Mouse (Mus musculus) telencephalon, adult 2 months (tissue): Measurements from ENCODE around the gene Il1rap.
A peak's percentile ranks its signal among the peaks of the same experiment; 100 is the strongest.

ENCODE experiments used
- DNase-seq: peaks from one replicate; pipeline ENCODE4 v3.0.0-alpha.2; 2011; ENCODE audit warnings: low read depth, low spot score

Gene Il1rap

DNA sequence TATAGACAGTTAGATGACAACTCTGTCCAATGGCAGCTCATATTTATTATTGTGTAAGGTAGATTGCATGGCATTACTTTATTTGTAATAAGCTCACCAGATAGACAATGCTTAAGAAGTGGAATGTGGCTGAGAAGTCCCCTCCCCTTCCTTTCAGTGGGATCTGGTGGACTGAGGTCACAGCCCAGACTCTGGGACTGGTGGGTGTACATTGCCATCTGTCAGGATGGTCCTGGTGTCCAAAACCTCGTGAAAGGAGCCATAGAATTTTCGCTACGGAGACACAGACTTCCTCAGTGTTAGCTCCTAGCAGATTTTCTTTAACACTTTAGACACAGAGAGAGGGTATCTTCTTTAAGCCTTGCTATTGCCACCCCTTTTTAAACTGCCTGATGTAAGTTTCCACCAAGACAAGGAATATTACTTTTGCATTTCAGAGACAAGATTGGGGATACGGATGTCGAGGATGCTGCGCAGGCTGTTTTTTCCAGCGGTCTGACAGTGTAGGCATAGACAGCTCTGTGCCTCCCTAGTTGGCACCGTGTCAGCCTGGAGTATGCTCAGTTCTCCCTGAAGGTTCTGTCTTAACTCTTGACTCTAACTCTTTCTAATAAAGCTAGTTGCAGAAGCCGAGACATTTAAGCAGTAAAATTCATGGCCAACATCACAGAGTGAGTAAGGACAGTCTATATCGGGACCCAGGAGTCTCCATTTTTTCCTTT, 31.2 kb downstream of the Il1rap start:
- no peak for DNase-seq

DNA sequence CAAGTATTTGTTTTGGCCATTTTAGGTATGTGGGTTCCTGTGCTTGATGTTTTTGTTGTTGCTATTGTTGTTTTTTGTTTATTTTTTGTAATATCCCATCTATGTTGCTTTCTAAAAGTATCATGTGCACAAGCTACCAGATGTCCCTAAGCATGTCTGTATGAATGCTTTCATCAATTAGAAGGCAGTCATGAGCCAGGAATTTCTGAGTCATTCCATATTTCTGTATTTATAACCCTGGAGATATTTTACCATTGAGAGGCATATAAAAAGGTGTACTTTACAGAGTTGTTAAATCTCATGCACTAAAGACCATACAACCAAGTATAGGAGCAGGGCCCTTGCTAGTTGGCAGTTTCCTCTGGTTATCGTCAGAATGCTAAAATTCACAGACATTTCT, 41.6 kb downstream of the Il1rap start:
- no peak for DNase-seq

DNA sequence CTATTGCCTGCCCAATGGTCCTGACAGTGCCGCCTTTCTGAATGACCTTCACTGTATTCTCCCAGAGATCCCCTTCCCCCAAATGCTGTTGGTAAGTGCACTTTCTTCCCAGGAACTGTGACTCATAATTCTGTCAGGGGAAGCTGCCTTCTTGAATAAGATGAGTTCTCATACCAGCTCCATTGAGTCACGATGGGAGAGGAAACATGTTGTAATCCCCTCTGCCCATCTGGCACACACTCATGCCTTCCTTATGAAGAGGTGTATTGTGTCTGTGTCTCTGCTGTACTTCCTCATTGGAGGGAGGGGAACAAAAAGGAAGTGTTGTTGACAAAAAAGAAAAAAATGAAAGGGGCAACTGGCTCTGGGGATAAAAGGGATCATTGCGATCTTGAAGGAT, 44.6 kb downstream of the Il1rap start:
- no peak for DNase-seq

DNA sequence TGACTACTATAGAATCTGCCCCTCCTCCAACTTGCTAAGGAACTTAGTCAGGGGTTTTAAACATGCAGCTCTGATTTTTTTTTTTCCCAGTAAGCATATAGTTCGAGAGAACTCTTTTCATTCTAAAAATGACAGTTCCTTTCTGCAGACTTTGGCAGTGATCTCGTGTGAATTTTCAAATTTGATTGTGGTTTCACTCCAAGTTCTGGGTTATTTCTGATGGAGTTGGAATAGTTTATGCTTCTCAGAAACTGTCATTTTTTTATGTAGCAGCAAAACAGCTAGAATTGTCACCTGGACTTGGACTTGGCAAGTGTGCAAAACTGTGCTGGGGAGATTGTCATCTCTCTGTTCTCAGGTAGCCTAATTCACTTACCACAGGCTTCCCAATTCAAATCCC, 53.3 kb downstream of the Il1rap start:
- DNase-seq, result peak; percentile 59

DNA sequence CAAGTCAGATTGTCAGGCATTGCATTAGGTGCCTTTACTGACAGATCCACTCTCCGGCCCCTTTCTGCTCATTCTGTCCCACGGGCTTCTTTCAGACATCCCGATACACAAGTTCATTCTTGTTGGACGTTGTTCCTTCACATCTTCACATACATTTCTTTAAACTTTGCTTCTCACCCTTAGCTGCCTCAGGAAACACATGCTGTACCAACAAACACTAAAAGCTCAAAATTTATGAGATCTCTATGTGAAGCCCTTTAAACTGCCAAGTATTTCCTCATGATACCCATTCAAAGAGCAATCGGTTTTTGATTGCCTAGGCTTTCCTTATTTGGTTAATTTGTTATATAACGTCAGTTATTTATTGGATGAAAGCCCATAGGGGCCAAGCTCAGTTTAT, 61.6 kb downstream of the Il1rap start:
- DNase-seq, result no peak

DNA sequence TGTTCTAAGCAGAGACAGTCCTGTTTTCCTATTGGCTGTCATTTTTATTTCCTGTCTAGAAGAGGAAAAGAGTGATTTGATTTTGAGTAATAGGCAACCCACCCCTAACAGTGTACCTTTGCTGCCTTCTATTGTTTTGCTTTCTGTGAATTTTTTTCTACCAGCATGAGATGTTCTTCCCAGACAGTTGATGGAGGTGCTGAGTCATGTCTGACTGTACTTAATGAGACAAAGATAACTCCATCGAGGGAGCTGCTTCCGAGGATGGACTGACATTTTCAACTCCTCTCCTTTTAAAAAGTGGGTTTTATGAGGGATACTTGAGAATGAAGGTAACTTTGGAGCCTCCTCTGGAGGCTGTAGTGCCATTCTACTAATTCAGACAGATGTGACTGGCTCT, 64.6 kb downstream of the Il1rap start:
- no peak for DNase-seq

DNA sequence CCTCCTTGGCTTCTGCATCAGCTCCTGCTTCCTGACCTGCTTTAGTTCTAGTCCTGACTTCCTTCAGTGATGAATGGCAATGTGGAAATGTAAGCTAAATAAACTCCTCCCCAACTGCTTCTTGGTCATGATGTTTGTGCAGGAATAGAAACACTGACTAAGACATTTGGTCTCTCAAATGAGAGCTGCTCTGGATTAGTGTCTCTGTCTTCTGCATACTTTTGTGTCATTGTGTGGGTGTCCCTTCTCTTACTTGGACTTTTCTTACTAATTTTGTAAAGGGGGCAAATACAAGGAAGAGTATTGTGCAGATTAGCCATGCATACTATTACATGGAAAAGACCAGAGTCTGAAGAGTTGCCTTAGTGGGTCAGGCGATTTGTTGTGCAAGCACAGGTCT, 65.5 kb downstream of the Il1rap start:
- no peak for DNase-seq

- DNase-seq, result peak; percentile 21
These were observed 81.4 kb downstream of the Il1rap start for GRCm38 (mm10) chr16:26662722-26663436.

- peak; percentile 13 for DNase-seq
These were observed 84.9 kb downstream of the Il1rap start for GRCm38 (mm10) chr16:26666401-26666800.

DNA sequence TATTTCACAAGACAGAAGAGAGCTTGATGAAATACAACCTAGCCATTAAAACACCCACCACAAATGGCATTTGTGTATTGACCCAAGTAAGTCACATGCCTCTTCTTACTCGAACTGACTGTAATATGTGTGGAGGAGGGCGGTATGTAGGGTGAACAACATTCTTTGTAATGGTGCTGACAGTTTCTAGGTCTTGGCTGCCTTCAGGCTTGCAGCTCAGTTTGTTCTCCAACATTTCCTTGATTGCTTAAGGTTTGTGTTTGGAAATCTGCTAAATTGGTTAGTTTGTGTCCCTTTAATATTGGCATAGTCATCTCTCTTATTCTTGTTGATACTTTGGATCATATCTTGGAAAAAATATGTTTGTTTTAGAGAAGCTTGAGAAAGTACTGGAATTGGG, 87.6 kb downstream of the Il1rap start:
- no peak for DNase-seq

- no peak for DNase-seq
These were observed 98.9 kb downstream of the Il1rap start for GRCm38 (mm10) chr16:26680381-26680780.

- DNase-seq, result no peak
These were observed 108.3 kb downstream of the Il1rap start for GRCm38 (mm10) chr16:26689771-26690170.

DNA sequence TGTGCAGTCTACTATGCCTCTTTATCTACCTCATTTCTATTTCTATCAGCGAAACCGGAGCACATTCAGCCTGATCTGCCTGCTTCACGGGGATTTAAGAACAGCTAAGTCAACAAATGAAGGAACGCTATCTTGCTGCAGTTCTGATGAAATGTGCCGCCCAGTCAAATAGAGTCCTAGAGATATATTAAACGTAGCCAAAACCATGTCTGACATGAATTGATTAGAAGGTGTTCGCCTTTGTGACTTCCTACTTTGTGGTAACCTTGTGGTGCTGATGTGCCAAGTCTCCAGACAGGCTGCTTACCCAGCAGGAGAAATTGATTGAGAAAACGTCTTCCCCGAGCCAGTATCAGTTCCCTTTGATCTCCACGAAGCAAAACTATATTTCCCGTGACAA, 109.8 kb downstream of the Il1rap start:
- DNase-seq, result no peak

DNA sequence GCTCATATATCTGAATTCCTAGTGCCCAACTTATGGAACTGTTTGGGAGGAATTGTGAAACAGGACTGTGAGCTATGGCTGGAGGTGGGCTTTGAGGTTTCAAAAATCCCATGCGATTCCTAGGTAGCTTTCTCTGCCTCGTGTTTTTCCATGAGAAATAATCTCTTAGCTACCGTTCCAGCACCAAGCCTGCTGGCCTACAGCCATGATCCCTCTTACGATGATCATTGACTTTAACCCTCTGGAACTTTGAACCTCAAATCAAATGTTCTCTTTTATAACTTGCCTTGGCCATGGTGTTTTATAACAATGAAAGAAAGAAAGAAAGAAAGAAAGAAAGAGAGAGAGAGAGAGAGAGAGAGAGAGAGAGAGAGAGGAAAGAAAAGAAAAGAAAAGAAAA, 116.6 kb downstream of the Il1rap start:
- no peak for DNase-seq

DNA sequence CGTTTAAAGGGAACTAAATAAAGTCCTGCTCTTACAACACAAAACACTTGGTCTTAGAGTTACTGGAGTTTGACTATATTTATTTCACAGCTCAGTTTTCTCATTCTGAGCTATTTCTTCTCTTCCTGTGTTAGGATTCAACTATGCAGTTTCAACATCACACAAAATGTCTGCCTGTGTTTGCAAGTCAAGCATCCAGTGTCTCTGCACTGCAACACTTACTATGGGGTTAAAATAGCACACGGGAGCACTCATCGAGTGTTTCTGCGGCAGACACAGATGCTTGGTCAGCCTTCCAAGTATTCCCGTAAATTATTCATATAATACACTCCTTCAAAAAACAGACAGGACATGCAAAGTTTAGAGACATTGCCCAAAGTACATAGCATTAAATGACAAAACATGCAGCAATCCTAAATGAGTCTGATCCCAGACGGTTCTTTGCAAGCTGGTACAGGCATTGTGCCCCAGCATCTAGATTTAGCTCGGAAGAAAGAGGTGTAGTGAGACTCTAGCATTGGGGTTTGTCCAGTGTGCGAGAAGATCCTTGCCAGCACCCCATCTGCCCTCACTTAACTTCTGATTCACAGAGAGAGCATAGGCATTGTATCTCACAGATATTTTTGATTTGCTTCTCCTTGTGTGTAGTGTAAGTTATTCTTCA, 119.1 kb downstream of the Il1rap start:
- DNase-seq, result peak; percentile 22

GRCm38 (mm10) chr16:26705658-26706371, 124.3 kb downstream of the Il1rap start:
- no peak for DNase-seq

GRCm38 (mm10) chr16:26706503-26706902, 125.0 kb downstream of the Il1rap start:
- DNase-seq, result no peak

- DNase-seq, result peak; percentile 71
These were observed 129.4 kb downstream of the Il1rap start for GRCm38 (mm10) chr16:26710922-26711321.

GRCm38 (mm10) chr16:26713538-26714316, 132.2 kb downstream of the Il1rap start:
- DNase-seq, result peak; percentile 32

DNA sequence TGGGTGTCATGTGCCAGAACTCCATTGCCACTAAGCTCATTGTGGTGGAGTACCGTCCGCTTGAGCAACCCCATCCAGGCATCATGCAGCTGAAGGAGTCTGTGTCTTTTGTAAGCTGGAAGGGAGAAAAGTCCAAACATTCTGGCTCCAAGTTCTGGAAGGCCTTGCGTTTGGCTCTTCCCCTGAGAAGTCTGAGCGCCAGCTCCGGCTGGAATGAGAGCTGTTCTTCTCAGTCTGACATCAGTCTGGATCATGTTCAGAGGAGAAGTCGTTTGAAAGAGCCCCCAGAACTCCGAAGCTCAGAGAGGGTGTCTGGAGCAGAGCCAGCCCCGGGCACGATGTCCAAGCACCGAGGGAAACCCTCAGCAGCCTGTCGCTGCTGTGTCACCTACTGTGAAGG, 141.0 kb downstream of the Il1rap start:
- no peak for DNase-seq
